Mouse (Mus musculus) MEL (cell line): Measurements from ENCODE around the gene Akap12. TPM values are rescaled to one million over a fixed set of nuclear protein-coding genes. Genes with fewer than 3 reads are reported as not detected.

Source experiments
- DNase-seq: peaks from one replicate; pipeline ENCODE4 v3.0.0; 2011; ENCODE audit warnings: low read depth, low spot score
- H3K27ac ChIP-seq: 2 replicates; pipeline ENCODE4 v1.5.1; 2012; ENCODE audit warnings: low read depth, mild to moderate bottlenecking, control low read depth, low read length, moderate library complexity; ENCODE audit not compliant: control insufficient read depth
- H3K27me3 ChIP-seq, 2 experiments: fragments of 150-350 bp in 1 of 2; sonication (generic) in 1 of 2; 2 replicates each; pipeline ENCODE4 v1.6.1; 2012; ENCODE audit warnings: low read length in 2 of 2, mild to moderate bottlenecking in 2 of 2, improper control_type of control experiment in 1 of 2, moderate library complexity in 1 of 2; ENCODE audit not compliant: insufficient read depth in 2 of 2, control insufficient read depth in 1 of 2
- H3K36me3 ChIP-seq, 2 experiments: 2 replicates each; pipeline ENCODE4 v1.6.1; 2012 to 2014; ENCODE audit warnings: low read length in 2 of 2, improper control_type of control experiment in 1 of 2, inconsistent platforms in 1 of 2, mild to moderate bottlenecking in 1 of 2; ENCODE audit not compliant: insufficient read depth in 2 of 2, control insufficient read depth in 1 of 2
- H3K4me1 ChIP-seq, 2 experiments: fragments of 150-350 bp in 1 of 2; sonication (generic) in 1 of 2; 2 replicates each; pipeline ENCODE4 v1.6.1; 2012; ENCODE audit warnings: low read length in 2 of 2, improper control_type of control experiment in 1 of 2, mild to moderate bottlenecking in 1 of 2; ENCODE audit not compliant: insufficient read depth in 2 of 2, control insufficient read depth in 1 of 2
- H3K4me3 ChIP-seq, 2 experiments: fragments of 150-350 bp in 1 of 2; sonication (generic) in 1 of 2; 2 replicates each; pipeline ENCODE4 v1.5.1; 2012; ENCODE audit warnings: low read depth in 2 of 2, low read length in 2 of 2, mild to moderate bottlenecking in 2 of 2, moderate library complexity in 2 of 2, control low read depth in 1 of 2, improper control_type of control experiment in 1 of 2; ENCODE audit not compliant: control insufficient read depth in 1 of 2, insufficient read depth in 1 of 2
- H3K79me2 ChIP-seq: 2 replicates; pipeline ENCODE4 v1.6.1; 2012; ENCODE audit warnings: mild to moderate bottlenecking, low read length, moderate library complexity; ENCODE audit not compliant: control insufficient read depth, poor library complexity, insufficient read depth
- H3K9ac ChIP-seq: 2 replicates; pipeline ENCODE4 v1.6.1; 2012; ENCODE audit warnings: low read depth, mild to moderate bottlenecking, control low read depth, low read length, moderate library complexity; ENCODE audit not compliant: control insufficient read depth, poor library complexity, severe bottlenecking
- H3K9me3 ChIP-seq: fragments of 150-350 bp; sonication (generic); replicated peaks from 2 replicates; pipeline ENCODE4 v1.6.1; 2012; ENCODE audit warnings: mild to moderate bottlenecking, low read length, improper control_type of control experiment, moderate library complexity; ENCODE audit not compliant: insufficient read depth
- CHD2 ChIP-seq: IDR thresholded peaks from 2 replicates; pipeline ENCODE4 v1.6.1; 2011; ENCODE audit warnings: low read length, improper control_type of control experiment
- CTCF ChIP-seq, 3 experiments: IDR thresholded peaks in 2 of 3; conservative IDR thresholded peaks in 1 of 3; 2 replicates each; pipeline ENCODE4 v1.5.1; 2011 to 2012; ENCODE audit warnings: low read length in 3 of 3, low read depth in 2 of 3, mild to moderate bottlenecking in 2 of 3, improper control_type of control experiment in 1 of 3, inconsistent platforms in 1 of 3, mixed read lengths in 1 of 3, moderate library complexity in 1 of 3; ENCODE audit not compliant: control insufficient read depth in 1 of 3, insufficient read depth in 1 of 3, poor library complexity in 1 of 3, severe bottlenecking in 1 of 3
- E2F4 ChIP-seq: IDR thresholded peaks from 2 replicates; pipeline ENCODE4 v1.6.1; 2011; ENCODE audit warnings: low read depth, low read length, improper control_type of control experiment, borderline replicate concordance
- ELF1 ChIP-seq: IDR thresholded peaks from 2 replicates; pipeline ENCODE4 v1.6.1; 2014; ENCODE audit warnings: low read depth, mild to moderate bottlenecking, inconsistent platforms, low read length, improper control_type of control experiment, moderate library complexity
- MAFK ChIP-seq: IDR thresholded peaks from 2 replicates; pipeline ENCODE4 v1.6.1; 2011; ENCODE audit warnings: low read depth, mild to moderate bottlenecking, low read length, improper control_type of control experiment, borderline replicate concordance
- MEF2A ChIP-seq: IDR thresholded peaks from 2 replicates; pipeline ENCODE4 v1.6.1; 2014; ENCODE audit warnings: low read depth, mild to moderate bottlenecking, inconsistent platforms, low read length, improper control_type of control experiment; ENCODE audit not compliant: poor library complexity, insufficient replicate concordance, severe bottlenecking; ENCODE audit errors: extremely low read depth
- MYB ChIP-seq: IDR thresholded peaks from 2 replicates; pipeline ENCODE4 v1.6.1; 2011; ENCODE audit warnings: mild to moderate bottlenecking, low read depth, low read length, improper control_type of control experiment
- NELFE ChIP-seq: IDR thresholded peaks from 2 replicates; pipeline ENCODE4 v1.6.1; 2011; ENCODE audit warnings: low read depth, low read length, improper control_type of control experiment
- NRF1 ChIP-seq: IDR thresholded peaks from 2 replicates; pipeline ENCODE4 v1.6.1; 2014; ENCODE audit warnings: low read depth, mild to moderate bottlenecking, inconsistent platforms, low read length, improper control_type of control experiment, moderate library complexity; ENCODE audit not compliant: poor library complexity, insufficient read depth, severe bottlenecking
- POLR2A ChIP-seq, 2 experiments: IDR thresholded peaks; 2 replicates each; pipeline ENCODE4 v1.6.1; 2011 to 2012; ENCODE audit warnings: low read length in 2 of 2, mild to moderate bottlenecking in 2 of 2, control low read depth in 1 of 2, improper control_type of control experiment in 1 of 2, low read depth in 1 of 2, moderate library complexity in 1 of 2; ENCODE audit not compliant: control insufficient read depth in 1 of 2, insufficient read depth in 1 of 2, poor library complexity in 1 of 2
- POLR2AphosphoS2 ChIP-seq: IDR thresholded peaks from 2 replicates; pipeline ENCODE4 v1.6.1; 2011; ENCODE audit warnings: low read length, improper control_type of control experiment
- POLR2AphosphoS5 ChIP-seq: IDR thresholded peaks from 2 replicates; pipeline ENCODE4 v1.6.1; 2012; ENCODE audit warnings: low read depth, borderline replicate concordance, mild to moderate bottlenecking, inconsistent platforms, low read length, moderate library complexity, mixed read lengths
- RAD21 ChIP-seq: IDR thresholded peaks from 2 replicates; pipeline ENCODE4 v1.6.1; 2011; ENCODE audit warnings: mild to moderate bottlenecking, low read depth, low read length, improper control_type of control experiment
- SIN3A ChIP-seq: IDR thresholded peaks from 2 replicates; pipeline ENCODE4 v1.6.1; 2012; ENCODE audit warnings: low read length, improper control_type of control experiment, inconsistent platforms
- TBP ChIP-seq: IDR thresholded peaks from 2 replicates; pipeline ENCODE4 v1.8.0; 2011; ENCODE audit warnings: low read depth, low read length, improper control_type of control experiment
- TCF12 ChIP-seq: IDR thresholded peaks from 2 replicates; pipeline ENCODE4 v1.6.1; 2014; ENCODE audit warnings: low read depth, mild to moderate bottlenecking, inconsistent platforms, low read length, improper control_type of control experiment, moderate library complexity
- UBTF ChIP-seq: IDR thresholded peaks from 2 replicates; pipeline ENCODE4 v1.6.1; 2012; ENCODE audit warnings: low read depth, mild to moderate bottlenecking, inconsistent platforms, low read length, improper control_type of control experiment, moderate library complexity, borderline replicate concordance; ENCODE audit not compliant: insufficient read depth
- USF1 ChIP-seq: IDR thresholded peaks from 2 replicates; pipeline ENCODE4 v1.6.1; 2014; ENCODE audit warnings: low read depth, mild to moderate bottlenecking, inconsistent platforms, low read length, improper control_type of control experiment, moderate library complexity
- ZKSCAN1 ChIP-seq: IDR thresholded peaks from 2 replicates; pipeline ENCODE4 v1.6.1; 2012; ENCODE audit warnings: low read depth, mild to moderate bottlenecking, inconsistent platforms, low read length, improper control_type of control experiment, moderate library complexity
- ZMIZ1 ChIP-seq: IDR thresholded peaks from 2 replicates; pipeline ENCODE4 v1.6.1; 2012; ENCODE audit warnings: low read depth, mild to moderate bottlenecking, inconsistent platforms, low read length, improper control_type of control experiment, moderate library complexity
- ZNF384 ChIP-seq: IDR thresholded peaks from 2 replicates; pipeline ENCODE4 v1.6.1; 2012; ENCODE audit warnings: low read depth, mild to moderate bottlenecking, inconsistent platforms, low read length, improper control_type of control experiment
- polyA plus RNA-seq, 2 experiments: library from polyadenylated mRNA; stranded (reverse) in 1 of 2; unstranded in 1 of 2; fragments of >175 nt in 1 of 2; fragments of >200 nt in 1 of 2; gene quantifications; 2 replicates each; pipeline versions ENCODE4 v1.2.1 to v1.2.4; 2012; ENCODE audit warnings: low replicate concordance in 2 of 2, low read depth in 1 of 2; ENCODE audit not compliant: insufficient read length in 2 of 2, insufficient read depth in 1 of 2, missing spikeins in 1 of 2
- total RNA-seq: library from RNA; depleted of rRNA; stranded (reverse); fragments of 300-350 nt; gene quantifications from 2 replicates; pipeline ENCODE4 v1.2.3, GENCODE M21; 2012

Gene Akap12
- total and polyA plus RNA-seq, 3 experiments = 0.08 to 0.42 TPM; not detected in 1

- Histone ChIP-seq H3K27me3 (no peaks in the 10 kb centered on the region), H3K27ac (no peak overlapping the region), H3K9ac (no peak overlapping the region), H3K36me3 (no peaks in the 10 kb centered on the region), H3K79me2 (no peaks in the 10 kb centered on the region; the same call in 1 of the 2 replicates), H3K4me1 (no peaks in the 10 kb centered on the region), H3K9me3 (no peaks in the 10 kb centered on the region), H3K4me3 (no peak overlapping the region)
- no peak for DNase-seq
- no peak for TF ChIP-seq ZMIZ1
- no peak for TF ChIP-seq POLR2AphosphoS2
- TF ChIP-seq TBP = no peak
- TF ChIP-seq UBTF = no peak
- TF ChIP-seq CTCF (IDR thresholded peaks at IDR 0.05 in 2 of 3, conservative IDR thresholded peaks at IDR 0.05 in 1 of 3; ENCODE audit: control insufficient read depth in 1 of 3, insufficient read depth in 1 of 3, low read depth in 2 of 3, low read length in 3 of 3, poor library complexity in 1 of 3, severe bottlenecking in 1 of 3) = no peak
- TF ChIP-seq CHD2 = no peak
- TF ChIP-seq ZNF384 = no peak
- TF ChIP-seq USF1 = no peak
- TF ChIP-seq ELF1 = no peak
- no peak for TF ChIP-seq POLR2AphosphoS5
- no peak for TF ChIP-seq ZKSCAN1
- TF ChIP-seq NRF1 = no peak
- no peak for TF ChIP-seq POLR2A (IDR thresholded peaks at IDR 0.05; ENCODE audit: control insufficient read depth in 1 of 2, insufficient read depth in 1 of 2, low read depth in 1 of 2, low read length in 2 of 2, poor library complexity in 1 of 2)
These were observed 110.3 kb downstream of the Akap12 start for GRCm38 (mm10) chr10:4376461-4376860.

DNA sequence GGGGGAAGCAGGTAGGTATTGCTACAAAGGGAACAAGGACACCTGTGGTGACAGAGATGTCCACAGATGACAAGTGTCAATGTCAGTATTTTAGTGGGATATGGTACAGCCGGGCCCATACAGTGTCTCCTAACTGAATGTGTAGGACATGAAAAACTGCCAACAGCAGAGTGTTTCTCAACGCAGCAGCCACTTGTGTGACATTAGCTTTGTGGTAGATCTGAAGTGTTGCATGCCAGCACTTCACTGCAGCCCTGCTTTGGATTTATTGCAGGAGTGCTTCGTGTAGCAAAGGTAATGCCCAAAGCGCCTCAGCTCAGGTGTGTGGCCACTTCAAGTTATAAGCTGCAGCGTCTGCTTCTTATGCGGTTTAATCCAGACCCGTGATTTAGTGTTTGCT is 110.8 kb downstream of the Akap12 start:
- H3K79me2 ChIP-seq = no peaks in the 10 kb centered on the region; the same call in 1 of the 2 replicates
- H3K36me3 ChIP-seq = no peaks in the 10 kb centered on the region
- no peaks in the 10 kb centered on the region for H3K9me3 ChIP-seq
- H3K4me3 ChIP-seq = no peak overlapping the region
- H3K27me3 ChIP-seq = no peaks in the 10 kb centered on the region
- no peak for DNase-seq
- H3K9ac ChIP-seq = no peak overlapping the region
- H3K27ac ChIP-seq = no peak overlapping the region
- H3K4me1 ChIP-seq = no peaks in the 10 kb centered on the region
- no peak for TF ChIP-seq NRF1
- no peak for TF ChIP-seq RAD21
- TF ChIP-seq MAFK = no peak
- no peak for TF ChIP-seq MYB
- no peak for TF ChIP-seq POLR2A (IDR thresholded peaks at IDR 0.05; ENCODE audit: control insufficient read depth in 1 of 2, insufficient read depth in 1 of 2, low read depth in 1 of 2, low read length in 2 of 2, poor library complexity in 1 of 2)
- no peak for TF ChIP-seq SIN3A
- TF ChIP-seq ELF1 = no peak
- TF ChIP-seq NELFE = no peak
- TF ChIP-seq MEF2A = no peak
- no peak for TF ChIP-seq TCF12
- no peak for TF ChIP-seq E2F4
